Mouse (Mus musculus) hindbrain, postnatal 0 days (tissue): Measurements from ENCODE around the gene Tlcd2. TPM values are rescaled to one million over a fixed set of nuclear protein-coding genes. Genes with fewer than 3 reads are reported as not detected.
A peak's percentile ranks its signal among the peaks of the same experiment; 100 is the strongest.

Source experiments
- ATAC-seq: fragments of 200-750 bp; cut with Nextera tagmentation; 2 replicates; pipeline ENCODE4 v1.8.0; 2017; ENCODE audit warnings: mild to moderate bottlenecking, moderate TSS enrichment, moderate library complexity
- DNase-seq: peaks from one replicate; pipeline ENCODE4 v3.0.0-alpha.2; 2015; ENCODE audit warnings: low spot score
- H3K27ac ChIP-seq: fragments of 300-500 bp; sonication (generic); 2 replicates; pipeline ENCODE4 v1.5.1; 2014; ENCODE audit warnings: mild to moderate bottlenecking
- H3K27me3 ChIP-seq: fragments of 300-500 bp; sonication (generic); 2 replicates; pipeline ENCODE4 v1.6.1; 2014; ENCODE audit warnings: low read length, mixed read lengths; ENCODE audit not compliant: insufficient read depth
- H3K36me3 ChIP-seq: fragments of 300-500 bp; sonication (generic); 2 replicates; pipeline ENCODE4 v1.6.1; 2014; ENCODE audit warnings: low read length, mixed read lengths; ENCODE audit not compliant: insufficient read depth
- H3K4me1 ChIP-seq: fragments of 300-500 bp; sonication (generic); 2 replicates; pipeline ENCODE4 v1.6.1; 2014; ENCODE audit warnings: antibody characterized with exemption, low read length, mixed read lengths; ENCODE audit not compliant: insufficient read depth
- H3K4me2 ChIP-seq: fragments of 300-500 bp; sonication (generic); 2 replicates; pipeline ENCODE4 v1.6.1; 2014; ENCODE audit warnings: low read depth, mild to moderate bottlenecking, low read length, moderate library complexity, mixed read lengths
- H3K4me3 ChIP-seq: fragments of 300-500 bp; sonication (generic); 2 replicates; pipeline ENCODE4 v1.5.1; 2014; ENCODE audit warnings: low read length
- H3K9ac ChIP-seq: fragments of 300-500 bp; sonication (generic); replicated peaks from 2 replicates; pipeline ENCODE4 v1.6.1; 2014; ENCODE audit warnings: mild to moderate bottlenecking, low read length, moderate library complexity, mixed read lengths
- H3K9me3 ChIP-seq: fragments of 300-500 bp; sonication (generic); 2 replicates; pipeline ENCODE4 v1.6.1; 2016; ENCODE audit warnings: low read length, mixed read lengths
- CTCF ChIP-seq: IDR thresholded peaks from 2 replicates; pipeline ENCODE4 v1.5.1; 2016; ENCODE audit warnings: antibody characterized with exemption, control low read depth, low read depth
- WGBS: fragments of 180-500 bp; shearing (Covaris S2); extraction: QIAGEN DNeasy Blood & Tissue Kit; methylation state at CpG from one replicate; pipeline ENCODE4 v1.1.7; 2014; 5-methylcytosine and 5-hydroxymethylcytosine counted together
- polyA plus RNA-seq: library from polyadenylated mRNA; unstranded; fragments of >200 nt; fragmentation: Nextera tagmentation; extraction: Ambion mirVana; gene quantifications from 2 replicates; pipeline ENCODE4 v1.2.1, GENCODE M21; 2015
- total RNA-seq: library from RNA; depleted of rRNA; stranded (reverse); fragments of >200 nt; gene quantifications from 2 replicates; pipeline ENCODE4 v1.2.3, GENCODE M21; 2014

The Tlcd2 gene
- total and polyA plus RNA-seq, 2 experiments from 2014 or later = 1.0 to 1.5 TPM

GRCm38 (mm10) chr11:75463624-75464023 is 2.1 kb downstream of the Tlcd2 start:
- ATAC-seq = no peak
- 71% methylated on average over 4 of the region's 4 CpGs for WGBS
- Histone ChIP-seq H3K27ac (no peak overlapping the region), H3K9ac (no peak overlapping the region), H3K4me1 (peaks cover 25% of the 10 kb centered on the region), H3K4me2 (no peak overlapping the region), H3K27me3 (no peaks in the 10 kb centered on the region), H3K9me3 (no peaks in the 10 kb centered on the region), H3K4me3 (no peak overlapping the region), H3K36me3 (peaks cover 11% of the 10 kb centered on the region)
- no peak for DNase-seq
- TF ChIP-seq CTCF = no peak

GRCm38 (mm10) chr11:75464417-75464816 is 2.9 kb downstream of the Tlcd2 start:
- WGBS = 83% methylated on average over 6 of the region's 6 CpGs
- Histone ChIP-seq H3K9ac (no peak overlapping the region), H3K9me3 (no peaks in the 10 kb centered on the region), H3K4me2 (no peak overlapping the region), H3K27ac (no peak overlapping the region), H3K36me3 (peaks cover 11% of the 10 kb centered on the region), H3K4me1 (peaks cover 25% of the 10 kb centered on the region), H3K4me3 (no peak overlapping the region), H3K27me3 (no peaks in the 10 kb centered on the region)
- no peak for TF ChIP-seq CTCF
- DNase-seq (no peak), ATAC-seq (no peak)

GRCm38 (mm10) chr11:75465051-75465450 is 3.5 kb downstream of the Tlcd2 start:
- peaks cover 11% of the 10 kb centered on the region for H3K36me3 ChIP-seq
- H3K9ac ChIP-seq = no peak overlapping the region
- 84% methylated on average over 6 of the region's 6 CpGs for WGBS
- no peak overlapping the region for H3K4me2 ChIP-seq
- DNase-seq (no peak), ATAC-seq (no peak)
- no peak overlapping the region for H3K27ac ChIP-seq
- no peaks in the 10 kb centered on the region for H3K27me3 ChIP-seq
- H3K4me1 ChIP-seq = peaks cover 19% of the 10 kb centered on the region
- no peak for TF ChIP-seq CTCF
- no peak overlapping the region for H3K4me3 ChIP-seq
- no peaks in the 10 kb centered on the region for H3K9me3 ChIP-seq

- H3K4me2 ChIP-seq = no peak overlapping the region
- 95% methylated on average over 4 of the region's 4 CpGs for WGBS
- H3K4me1 ChIP-seq = peaks cover 19% of the 10 kb centered on the region
Observed at GRCm38 (mm10) chr11:75466731-75467505, 5.4 kb downstream of the Tlcd2 start.

GRCm38 (mm10) chr11:75467512-75468215 is 6.1 kb downstream of the Tlcd2 start:
- H3K9me3 ChIP-seq = no peaks in the 10 kb centered on the region
- DNase-seq (no peak), ATAC-seq (peak; percentile 54; the same call in 1 of the 2 replicates)
- peak overlapping the region; percentile 25 for H3K4me3 ChIP-seq
- H3K9ac ChIP-seq = peak overlapping the region; percentile 38
- WGBS = 20% methylated on average over 19 of the region's 19 CpGs
- no peaks in the 10 kb centered on the region for H3K27me3 ChIP-seq
- peaks cover 11% of the 10 kb centered on the region for H3K4me1 ChIP-seq
- H3K36me3 ChIP-seq = peaks cover 11% of the 10 kb centered on the region
- H3K27ac ChIP-seq = no peak overlapping the region
- H3K4me2 ChIP-seq = peak overlapping the region; percentile 60
- TF ChIP-seq CTCF = no peak

More at GRCm38 (mm10) chr11:75466731-75467505, 5.4 kb downstream of the Tlcd2 start:
- Histone ChIP-seq H3K27me3 (no peaks in the 10 kb centered on the region), H3K9ac (no peak overlapping the region), H3K4me3 (no peak overlapping the region), H3K27ac (no peak overlapping the region), H3K9me3 (no peaks in the 10 kb centered on the region), H3K36me3 (peaks cover 11% of the 10 kb centered on the region)
- no peak for TF ChIP-seq CTCF
- ATAC-seq = no peak
- DNase-seq = no peak

GRCm38 (mm10) chr11:75468410-75468809 is 6.9 kb downstream of the Tlcd2 start:
- DNase-seq (no peak), ATAC-seq (no peak)
- Histone ChIP-seq H3K4me1 (0 out of 2 replicates have a peak, but pooled peaks cover 5% of the 10 kb centered on the region), H3K36me3 (peaks cover 11% of the 10 kb centered on the region), H3K4me2 (peak overlapping the region; percentile 60), H3K4me3 (peak overlapping the region; percentile 25; the same call in 1 of the 2 replicates), H3K27ac (no peak overlapping the region), H3K9me3 (no peaks in the 10 kb centered on the region), H3K27me3 (no peaks in the 10 kb centered on the region), H3K9ac (peak overlapping the region; percentile 38; the same call in 1 of the 2 replicates)
- 69% methylated on average over 7 of the region's 7 CpGs for WGBS
- TF ChIP-seq CTCF = no peak

- Histone ChIP-seq H3K36me3 (peaks cover 11% of the 10 kb centered on the region), H3K27me3 (no peaks in the 10 kb centered on the region), H3K4me3 (no peak overlapping the region), H3K4me1 (0 out of 2 replicates have a peak, but pooled peaks cover 5% of the 10 kb centered on the region), H3K4me2 (no peak overlapping the region), H3K9me3 (no peaks in the 10 kb centered on the region), H3K9ac (no peak overlapping the region), H3K27ac (no peak overlapping the region)
- ATAC-seq (no peak), DNase-seq (no peak)
- 83% methylated on average over 4 of the region's 4 CpGs for WGBS
- no peak for TF ChIP-seq CTCF
Observed at GRCm38 (mm10) chr11:75469261-75469660, 7.7 kb downstream of the Tlcd2 start.
